Mouse (Mus musculus): ENCODE results near the gene Naa10. TPM values are rescaled to one million over a fixed set of nuclear protein-coding genes. Genes with fewer than 3 reads are reported as not detected.

Naa10 gene
- 126 and 150 TPM in 2 replicates for polyA plus RNA-seq (2012; rRNA removed)

GRCm38 (mm10) chrX:73921823-73922549 lies at the start of gene Naa10, which contains the start of gene Arhgap4:
Gene Naa10 (minus strand): TSS chrX:73921944.
Gene Arhgap4 (minus strand): TSS chrX:73921870.

GRCm38 (mm10) chrX:73966248-73967176 lies 44.8 kb upstream of the Naa10 start, which contains the start of gene Hcfc1:
Gene Hcfc1 (minus strand): TSS chrX:73966357.

GRCm38 (mm10) chrX:73930402-73931062 lies 8.8 kb upstream of the Naa10 start, which contains the start of gene Renbp:
Gene Renbp (minus strand): TSS chrX:73930850.

GRCm38 (mm10) chrX:73895719-73896118 lies 26.0 kb downstream of the Naa10 start, which contains the start of gene L1cam:
Gene L1cam (minus strand): TSS chrX:73896105.

GRCm38 (mm10) chrX:73891551-73892152 lies 30.1 kb downstream of the Naa10 start, which contains the start of gene Avpr2:
Gene Avpr2 (plus strand): TSS chrX:73892102.

Other genes with a start within 250 kb of the Naa10 start
- gene Slc6a8, start 248.8 kb downstream of the Naa10 start, polyA plus RNA-seq (2012; rRNA removed), result 30.6 and 49.4 TPM in 2 replicates
- 71.0 and 75.1 TPM in 2 replicates for gene Bcap31, start 205.8 kb downstream of the Naa10 start, polyA plus RNA-seq (2012; rRNA removed)
- 10.3 and 12.6 TPM in 2 replicates for gene Abcd1, start 205.3 kb downstream of the Naa10 start, polyA plus RNA-seq (2012; rRNA removed)
- gene Plxnb3, start 164.9 kb downstream of the Naa10 start, polyA plus RNA-seq (2012; rRNA removed), result 0.22 and 0.41 TPM in 2 replicates
- gene Srpk3, start 147.5 kb downstream of the Naa10 start, polyA plus RNA-seq (2012; rRNA removed), result 1.1 and 5.5 TPM in 2 replicates
- 167 and 344 TPM in 2 replicates for gene Idh3g, start 135.0 kb downstream of the Naa10 start, polyA plus RNA-seq (2012; rRNA removed)
- gene Ssr4, start 134.9 kb downstream of the Naa10 start, polyA plus RNA-seq (2012; rRNA removed), result 83.3 and 142 TPM in 2 replicates
- 23.2 and 40.3 TPM in 2 replicates for gene Pdzd4, start 97.0 kb downstream of the Naa10 start, polyA plus RNA-seq (2012; rRNA removed)
- 0.05 TPM in 1 of 2 replicates, not detected in the other for gene Avpr2, start 29.8 kb downstream of the Naa10 start, polyA plus RNA-seq (2012; rRNA removed)
- gene L1cam, start 25.8 kb downstream of the Naa10 start, polyA plus RNA-seq (2012; rRNA removed), result 29.2 and 43.4 TPM in 2 replicates
- gene Arhgap4, start 74 bp downstream of the Naa10 start, polyA plus RNA-seq (2012; rRNA removed), result 4.8 and 5.8 TPM in 2 replicates
- gene Renbp, start 8.9 kb upstream of the Naa10 start, polyA plus RNA-seq (2012; rRNA removed), result 18.6 and 27.2 TPM in 2 replicates
- 49.0 and 83.0 TPM in 2 replicates for gene Hcfc1, start 44.4 kb upstream of the Naa10 start, polyA plus RNA-seq (2012; rRNA removed)
- 53.1 and 61.3 TPM in 2 replicates for gene Irak1, start 102.0 kb upstream of the Naa10 start, polyA plus RNA-seq (2012; rRNA removed)
- not detected in 2 replicates for gene Opn1mw, start 205.5 kb upstream of the Naa10 start, polyA plus RNA-seq (2012; rRNA removed)
- gene Mecp2, start 213.4 kb upstream of the Naa10 start, polyA plus RNA-seq (2012; rRNA removed), result 19.8 and 22.4 TPM in 2 replicates
- gene Tex28, start 245.9 kb upstream of the Naa10 start, polyA plus RNA-seq (2012; rRNA removed), result not detected in 2 replicates

All from central nervous system, embryonic 11.5 days (tissue).